Comparison of ENCODE assay signal across 9 mouse cellular contexts in genomic region chr9:106201895-106202294, GRCm38 (mm10). TPM values are rescaled to one million over a fixed set of nuclear protein-coding genes. Genes with fewer than 3 reads are reported as not detected.
DNase-seq lines count a peak whose midpoint lies in the region; ATAC-seq and TF ChIP-seq lines count a peak whose summit lies in the region.
"Had no signal": no experiment of that assay in that cellular context is flagged by ENCODE, and none has a peak within 500 bp of the region (broad histone marks: within the 10 kb centered on the region; RNA-seq: fewer than 3 reads in every experiment).

No protein-coding gene starts in this region.

- peaks cover 9% of the 10 kb centered on the region; the same call in 1 of the 2 replicates for H3K36me3 ChIP-seq in kidney, embryonic 15.5 days
- 0 out of 2 replicates have a peak, but pooled peaks cover 2% of the 10 kb centered on the region for H3K36me3 ChIP-seq in embryonic facial prominence, embryonic 12.5 days
- H3K36me3 ChIP-seq in midbrain, postnatal 0 days (ENCODE audit: insufficient read depth, low read length): no peaks in the 10 kb centered on the region

- H3K4me1 ChIP-seq in kidney, embryonic 15.5 days: peaks cover 68% of the 10 kb centered on the region
- H3K4me1 ChIP-seq in embryonic facial prominence, embryonic 12.5 days: peaks cover 28% of the 10 kb centered on the region
- peaks cover 12% of the 10 kb centered on the region; the same call in 1 of the 2 replicates for H3K4me1 ChIP-seq in midbrain, postnatal 0 days (ENCODE audit: insufficient read depth, low read length)

- H3K9ac ChIP-seq in kidney, embryonic 15.5 days: no peak overlapping the region
- H3K9ac ChIP-seq in embryonic facial prominence, embryonic 12.5 days: no peak overlapping the region
- H3K9ac ChIP-seq in midbrain, postnatal 0 days (replicated peaks; ENCODE audit: low read length, poor library complexity, severe bottlenecking): no peak overlapping the region

- H3K4me2 ChIP-seq in kidney, embryonic 15.5 days: peak overlapping the region; percentile 66; the same call in 1 of the 2 replicates
- peak overlapping the region; percentile 56 for H3K4me2 ChIP-seq in embryonic facial prominence, embryonic 12.5 days (replicated peaks)
- peak overlapping the region; percentile 67 for H3K4me2 ChIP-seq in midbrain, postnatal 0 days (ENCODE audit: low read depth, low read length, poor library complexity, severe bottlenecking)

- H3K27ac ChIP-seq in kidney, embryonic 15.5 days: no peak overlapping the region
- H3K27ac ChIP-seq in embryonic facial prominence, embryonic 12.5 days: no peak overlapping the region
- H3K27ac ChIP-seq in midbrain, postnatal 0 days (ENCODE audit: low read depth, low read length): no peak overlapping the region

- TF ChIP-seq CTCF in midbrain, postnatal 0 days (IDR thresholded peaks at IDR 0.05): no peak

- H3K27me3 ChIP-seq in kidney, embryonic 15.5 days: no peaks in the 10 kb centered on the region
- H3K27me3 ChIP-seq in embryonic facial prominence, embryonic 12.5 days: no peaks in the 10 kb centered on the region
- H3K27me3 ChIP-seq in midbrain, postnatal 0 days (ENCODE audit: insufficient read depth, low read length): no peaks in the 10 kb centered on the region

- DNase-seq in kidney, postnatal 14 days: no peak
- DNase-seq in induced T-regulatory cell, adult 2 months (ENCODE audit: low read depth): peak; percentile 14
- DNase-seq in midbrain, postnatal 0 days (ENCODE audit: low spot score): no peak
- no peak for DNase-seq in spleen, postnatal 14 days (ENCODE audit: low spot score in 2 of 2)
- no peak for DNase-seq in kidney, adult 9 months
- DNase-seq in thymus, postnatal 4 days: no peak
- DNase-seq: lung, adult 2 months had no signal

- peak overlapping the region; percentile 61 for H3K4me3 ChIP-seq in kidney, embryonic 15.5 days (replicated peaks)
- H3K4me3 ChIP-seq in embryonic facial prominence, embryonic 12.5 days: peak overlapping the region; percentile 57; the same call in 1 of the 2 replicates
- H3K4me3 ChIP-seq in midbrain, postnatal 0 days (ENCODE audit: low read depth, low read length): peak overlapping the region; percentile 70

- 83% methylated on average over 3 of the region's 3 CpGs for WGBS in kidney, embryonic 15.5 days
- WGBS in embryonic facial prominence, embryonic 12.5 days: 82% methylated on average over 3 of the region's 3 CpGs
- 79% methylated on average over 3 of the region's 3 CpGs for WGBS in midbrain, postnatal 0 days

- H3K9me3 ChIP-seq in kidney, embryonic 15.5 days (replicated peaks): no peaks in the 10 kb centered on the region
- H3K9me3 ChIP-seq in embryonic facial prominence, embryonic 12.5 days: no peaks in the 10 kb centered on the region
- no peaks in the 10 kb centered on the region for H3K9me3 ChIP-seq in midbrain, postnatal 0 days (ENCODE audit: low read length)

- no peak for ATAC-seq in kidney, embryonic 15.5 days (replicated peaks; ENCODE audit: low FRiP score)
- no peak for ATAC-seq in embryonic facial prominence, embryonic 12.5 days (ENCODE audit: insufficient number of reproducible peaks, insufficient read depth, low FRiP score, low TSS enrichment)
- ATAC-seq in midbrain, postnatal 0 days (ENCODE audit: low FRiP score): no peak

RNA-seq across cellular contexts. Expression of gene Twf2, which starts 1.0 kb away (rescaled TPM):
- polyA plus RNA-seq in kidney, embryonic 15.5 days (2015; fragmentation: Nextera tagmentation; extraction: Ambion mirVana): 67.0 and 73.4 TPM in 2 replicates
- polyA plus RNA-seq in embryonic facial prominence, embryonic 12.5 days (2016; fragmentation: Nextera tagmentation; extraction: Ambion mirVana): 66.7 and 70.6 TPM in 2 replicates
- total RNA-seq in midbrain, postnatal 0 days (2014; rRNA removed): 60.1 and 78.3 TPM in 2 replicates
- polyA plus RNA-seq in midbrain, postnatal 0 days (2015; fragmentation: Nextera tagmentation; extraction: Ambion mirVana): 41.6 and 47.4 TPM in 2 replicates

RNA-seq across cellular contexts. Expression of gene Ppm1m, which starts 2.3 kb away (rescaled TPM):
- 49.0 and 55.1 TPM in 2 replicates for polyA plus RNA-seq in kidney, embryonic 15.5 days (2015; fragmentation: Nextera tagmentation; extraction: Ambion mirVana)
- polyA plus RNA-seq in embryonic facial prominence, embryonic 12.5 days (2016; fragmentation: Nextera tagmentation; extraction: Ambion mirVana): 55.2 and 57.2 TPM in 2 replicates
- 16.2 and 27.7 TPM in 2 replicates for total RNA-seq in midbrain, postnatal 0 days (2014; rRNA removed)
- polyA plus RNA-seq in midbrain, postnatal 0 days (2015; fragmentation: Nextera tagmentation; extraction: Ambion mirVana): 18.5 and 21.3 TPM in 2 replicates

RNA-seq across cellular contexts. Expression of gene Tlr9, which starts 20.5 kb away (rescaled TPM):
- polyA plus RNA-seq in kidney, embryonic 15.5 days (2015; fragmentation: Nextera tagmentation; extraction: Ambion mirVana): 0.09 TPM in 1 of 2 replicates, not detected in the other
- not detected in 2 replicates for polyA plus RNA-seq in embryonic facial prominence, embryonic 12.5 days (2016; fragmentation: Nextera tagmentation; extraction: Ambion mirVana)
- total RNA-seq in midbrain, postnatal 0 days (2014; rRNA removed): 0.49 and 0.85 TPM in 2 replicates
- 0.07 and 0.16 TPM in 2 replicates for polyA plus RNA-seq in midbrain, postnatal 0 days (2015; fragmentation: Nextera tagmentation; extraction: Ambion mirVana)

RNA-seq across cellular contexts. Expression of gene Wdr82, which starts 31.2 kb away (rescaled TPM):
- polyA plus RNA-seq in kidney, embryonic 15.5 days (2015; fragmentation: Nextera tagmentation; extraction: Ambion mirVana): 21.9 and 28.3 TPM in 2 replicates
- 30.8 and 32.6 TPM in 2 replicates for polyA plus RNA-seq in embryonic facial prominence, embryonic 12.5 days (2016; fragmentation: Nextera tagmentation; extraction: Ambion mirVana)
- 245 and 261 TPM in 2 replicates for total RNA-seq in midbrain, postnatal 0 days (2014; rRNA removed)
- 30.6 and 31.7 TPM in 2 replicates for polyA plus RNA-seq in midbrain, postnatal 0 days (2015; fragmentation: Nextera tagmentation; extraction: Ambion mirVana)

RNA-seq across cellular contexts. Expression of gene Glyctk, which starts 44.0 kb away (rescaled TPM):
- 7.9 and 9.4 TPM in 2 replicates for polyA plus RNA-seq in kidney, embryonic 15.5 days (2015; fragmentation: Nextera tagmentation; extraction: Ambion mirVana)
- 3.0 and 4.1 TPM in 2 replicates for polyA plus RNA-seq in embryonic facial prominence, embryonic 12.5 days (2016; fragmentation: Nextera tagmentation; extraction: Ambion mirVana)
- 0.66 and 0.94 TPM in 2 replicates for total RNA-seq in midbrain, postnatal 0 days (2014; rRNA removed)
- polyA plus RNA-seq in midbrain, postnatal 0 days (2015; fragmentation: Nextera tagmentation; extraction: Ambion mirVana): 0.75 and 0.90 TPM in 2 replicates
